Mouse (Mus musculus): Measurements from ENCODE around the gene Arhgap21.
"Not testable (repeated sequence)": the region's sequence is repeated elsewhere in the genome, so short reads cannot be mapped to it uniquely, and the experiment has no call there.

Arhgap21 gene

GRCm38 (mm10) chr2:20943222-20943621 is 25.5 kb downstream of the Arhgap21 start:
- intact Hi-C loops (cut with DNase I), result no loop called here

GRCm38 (mm10) chr2:20942434-20943198 is 26.1 kb downstream of the Arhgap21 start:
- intact Hi-C loops (cut with DNase I), result no loop called here

- intact Hi-C loops (cut with DNase I), result no loop called here
Observed at GRCm38 (mm10) chr2:20941105-20941504, 27.6 kb downstream of the Arhgap21 start.

GRCm38 (mm10) chr2:20939367-20939766 is 29.3 kb downstream of the Arhgap21 start:
- intact Hi-C loops (cut with DNase I), result no loop called here

- intact Hi-C loops (cut with DNase I), result no loop called here
Observed at GRCm38 (mm10) chr2:20936609-20937221, 32.0 kb downstream of the Arhgap21 start.

- intact Hi-C loops (cut with DNase I), result no loop called here
Observed at GRCm38 (mm10) chr2:20934406-20934805, 34.3 kb downstream of the Arhgap21 start.

- intact Hi-C loops (cut with DNase I), result no loop called here
Observed at GRCm38 (mm10) chr2:20932748-20933313, 35.9 kb downstream of the Arhgap21 start.

GRCm38 (mm10) chr2:20931761-20932160 is 36.9 kb downstream of the Arhgap21 start:
- intact Hi-C loops (cut with DNase I), result not testable (repeated sequence)

- intact Hi-C loops (cut with DNase I), result no loop called here
Observed at GRCm38 (mm10) chr2:20928454-20928853, 40.2 kb downstream of the Arhgap21 start.

GRCm38 (mm10) chr2:20924938-20925337 is 43.7 kb downstream of the Arhgap21 start:
- intact Hi-C loops (cut with DNase I), result no loop called here

- intact Hi-C loops (cut with DNase I), result no loop called here
Observed at GRCm38 (mm10) chr2:20922366-20922765, 46.3 kb downstream of the Arhgap21 start.

- intact Hi-C loops (cut with DNase I), result no loop called here
Observed at GRCm38 (mm10) chr2:20921558-20921957, 47.1 kb downstream of the Arhgap21 start.

- intact Hi-C loops (cut with DNase I), result no loop called here
Observed at GRCm38 (mm10) chr2:20921021-20921420, 47.7 kb downstream of the Arhgap21 start.

- intact Hi-C loops (cut with DNase I), result no loop called here
Observed at GRCm38 (mm10) chr2:20914531-20915320, 54.0 kb downstream of the Arhgap21 start.

GRCm38 (mm10) chr2:20913019-20913415 is 55.7 kb downstream of the Arhgap21 start:
- intact Hi-C loops (cut with DNase I), result no loop called here

GRCm38 (mm10) chr2:20912348-20913018 is 56.2 kb downstream of the Arhgap21 start:
- intact Hi-C loops (cut with DNase I), result no loop called here

GRCm38 (mm10) chr2:20910446-20910845 is 58.2 kb downstream of the Arhgap21 start:
- intact Hi-C loops (cut with DNase I), result no loop called here

GRCm38 (mm10) chr2:20909404-20909803 is 59.3 kb downstream of the Arhgap21 start:
- intact Hi-C loops (cut with DNase I), result no loop called here

GRCm38 (mm10) chr2:20907291-20907690 is 61.4 kb downstream of the Arhgap21 start:
- intact Hi-C loops (cut with DNase I), result no loop called here

GRCm38 (mm10) chr2:20905411-20905810 is 63.3 kb downstream of the Arhgap21 start:
- intact Hi-C loops (cut with DNase I), result no loop called here

Data from adrenal gland (tissue).